Mouse (Mus musculus) T-helper 17 cell (primary cell): ENCODE results near the gene Tcam1.

Experiments used
- in situ Hi-C, 2 experiments: fragments of 300-600 bp; cut with MboI, MseI; formaldehyde crosslinking; loops; 1 replicate in 1 of 2; 2 replicates in 1 of 2; pipeline ENCODE4 v1.15.1; 2025; ENCODE audit warnings: high pct_unique_total_duplicates in 2 of 2

The Tcam1 gene

GRCm38 (mm10) chr11:106276454-106276853, at the start of gene Tcam1:
Tcam1 (plus strand) TSS chr11:106276672.
- in situ Hi-C loops = no loop called here

- in situ Hi-C loops = loop anchor here in 1 of 2 experiments (25.0 kb wide), 1 partner anchor 1722 kb away; no protein-coding TSS in a partner anchor
Measured at GRCm38 (mm10) chr11:106233978-106234377, 42.5 kb upstream of the Tcam1 start.

GRCm38 (mm10) chr11:106246834-106247233, 29.6 kb upstream of the Tcam1 start:
- in situ Hi-C loops = loop anchor here in 1 of 2 experiments (25.0 kb wide), 1 partner anchor 1735 kb away; no protein-coding TSS in a partner anchor

- in situ Hi-C loops = loop anchor here in 1 of 2 experiments (25.0 kb wide), 1 partner anchor 1737 kb away; no protein-coding TSS in a partner anchor
Measured at GRCm38 (mm10) chr11:106249326-106249725, 27.1 kb upstream of the Tcam1 start.

GRCm38 (mm10) chr11:106254767-106255166, 21.7 kb upstream of the Tcam1 start:
- in situ Hi-C loops = loop anchor here in 1 of 2 experiments (25.0 kb wide), 1 partner anchor 1717 kb away; no protein-coding TSS in a partner anchor

GRCm38 (mm10) chr11:106255174-106255573, 21.3 kb upstream of the Tcam1 start:
- in situ Hi-C loops = loop anchor here in 1 of 2 experiments (25.0 kb wide), 1 partner anchor 1718 kb away; no protein-coding TSS in a partner anchor

- in situ Hi-C loops = loop anchor here in 1 of 2 experiments (25.0 kb wide), 1 partner anchor 1719 kb away; no protein-coding TSS in a partner anchor
Measured at GRCm38 (mm10) chr11:106255685-106256451, 20.6 kb upstream of the Tcam1 start, which contains the start of the genes Ftsj3 and Psmc5. Ftsj3 (minus strand) TSS chr11:106256079. Psmc5 (plus strand) TSS chr11:106256154.

GRCm38 (mm10) chr11:106256775-106257174, 19.7 kb upstream of the Tcam1 start:
- in situ Hi-C loops = loop anchor here in 1 of 2 experiments (25.0 kb wide), 1 partner anchor 1719 kb away; no protein-coding TSS in a partner anchor

GRCm38 (mm10) chr11:106260826-106261450, 15.5 kb upstream of the Tcam1 start:
- in situ Hi-C loops = loop anchor here (5.0 to 25.0 kb wide), 2 partner anchors 34 to 1724 kb away; no protein-coding TSS in a partner anchor

GRCm38 (mm10) chr11:106263963-106264362, 12.5 kb upstream of the Tcam1 start:
- in situ Hi-C loops = loop anchor here (5.0 to 25.0 kb wide), 2 partner anchors 37 to 1727 kb away; no protein-coding TSS in a partner anchor

GRCm38 (mm10) chr11:106264988-106265387, 11.5 kb upstream of the Tcam1 start:
- in situ Hi-C loops = loop anchor here (5.0 to 25.0 kb wide), 2 partner anchors 38 to 1728 kb away; no protein-coding TSS in a partner anchor

- in situ Hi-C loops = loop anchor here in 1 of 2 experiments (25.0 kb wide), 1 partner anchor 1728 kb away; no protein-coding TSS in a partner anchor
Measured at GRCm38 (mm10) chr11:106265570-106265969, 10.9 kb upstream of the Tcam1 start.

- in situ Hi-C loops = loop anchor here in 1 of 2 experiments (25.0 kb wide), 1 partner anchor 1729 kb away; no protein-coding TSS in a partner anchor
Measured at GRCm38 (mm10) chr11:106266431-106266830, 10.0 kb upstream of the Tcam1 start.

GRCm38 (mm10) chr11:106267311-106267852, 9.1 kb upstream of the Tcam1 start:
- in situ Hi-C loops = loop anchor here in 1 of 2 experiments (25.0 kb wide), 1 partner anchor 1730 kb away; no protein-coding TSS in a partner anchor

- in situ Hi-C loops = loop anchor here in 1 of 2 experiments (25.0 kb wide), 1 partner anchor 1731 kb away; no protein-coding TSS in a partner anchor
Measured at GRCm38 (mm10) chr11:106267871-106268270, 8.6 kb upstream of the Tcam1 start.

- in situ Hi-C loops = loop anchor here in 1 of 2 experiments (25.0 kb wide), 1 partner anchor 1731 kb away; no protein-coding TSS in a partner anchor
Measured at GRCm38 (mm10) chr11:106268326-106269059, 8.0 kb upstream of the Tcam1 start.

- in situ Hi-C loops = loop anchor here in 1 of 2 experiments (25.0 kb wide), 1 partner anchor 1732 kb away; no protein-coding TSS in a partner anchor
Measured at GRCm38 (mm10) chr11:106269060-106269431, 7.4 kb upstream of the Tcam1 start.

GRCm38 (mm10) chr11:106271131-106271793, 5.2 kb upstream of the Tcam1 start:
- in situ Hi-C loops = loop anchor here in 1 of 2 experiments (25.0 kb wide), 1 partner anchor 1734 kb away; no protein-coding TSS in a partner anchor
